Mouse (Mus musculus): ENCODE results near the gene Adh1.

- no peak for TF ChIP-seq GATA1 (IDR thresholded peaks at IDR 0.05; ENCODE audit: low read length)
- no peak for TF ChIP-seq TAL1 (IDR thresholded peaks at IDR 0.05; ENCODE audit: low read length)
Measured at GRCm38 (mm10) chr3:138287686-138288085, 26.9 kb downstream of the Adh1 start.
